Mouse (Mus musculus) midbrain, embryonic 11.5 days (tissue): Measurements from ENCODE around the gene Mrpl42. TPM values are rescaled to one million over a fixed set of nuclear protein-coding genes. Genes with fewer than 3 reads are reported as not detected.
A peak's percentile ranks its signal among the peaks of the same experiment; 100 is the strongest.

ENCODE experiments used
- ATAC-seq: fragments of 200-750 bp; cut with Nextera tagmentation; 2 replicates; pipeline ENCODE4 v1.8.0; 2017; ENCODE audit warnings: moderate TSS enrichment, moderate library complexity; ENCODE audit not compliant: low FRiP score
- DNase-seq: peaks from one replicate; pipeline ENCODE4 v3.0.0; 2015; ENCODE audit warnings: low spot score; ENCODE audit errors: missing footprints
- H3K27ac ChIP-seq: fragments of 300-500 bp; sonication (generic); 2 replicates; pipeline ENCODE4 v1.5.1; 2014; ENCODE audit warnings: low read depth, low read length
- H3K27me3 ChIP-seq: fragments of 300-500 bp; sonication (generic); 2 replicates; pipeline ENCODE4 v1.6.1; 2014; ENCODE audit warnings: mild to moderate bottlenecking, low read length, moderate library complexity, mixed read lengths; ENCODE audit not compliant: control insufficient read depth, insufficient read depth
- H3K36me3 ChIP-seq: fragments of 300-500 bp; sonication (generic); 2 replicates; pipeline ENCODE4 v1.6.1; 2014; ENCODE audit warnings: mild to moderate bottlenecking, low read length, moderate library complexity, mixed read lengths; ENCODE audit not compliant: control insufficient read depth, insufficient read depth
- H3K4me1 ChIP-seq: fragments of 300-500 bp; sonication (generic); 2 replicates; pipeline ENCODE4 v1.6.1; 2014; ENCODE audit warnings: low read length; ENCODE audit not compliant: control insufficient read depth, insufficient read depth
- H3K4me2 ChIP-seq: fragments of 300-500 bp; sonication (generic); 2 replicates; pipeline ENCODE4 v1.6.1; 2014; ENCODE audit warnings: mild to moderate bottlenecking, moderate library complexity
- H3K4me3 ChIP-seq: fragments of 300-500 bp; sonication (generic); 2 replicates; pipeline ENCODE4 v1.5.1; 2014; ENCODE audit warnings: low read depth, low read length
- H3K9ac ChIP-seq: fragments of 300-500 bp; sonication (generic); 2 replicates; pipeline ENCODE4 v1.6.1; 2014; ENCODE audit warnings: low read length
- H3K9me3 ChIP-seq: fragments of 300-500 bp; sonication (generic); 2 replicates; pipeline ENCODE4 v1.6.1; 2016; ENCODE audit warnings: low read length; ENCODE audit not compliant: control insufficient read depth
- WGBS: fragments of 180-500 bp; shearing (Covaris S2); extraction: QIAGEN DNeasy Blood & Tissue Kit; methylation state at CpG from one replicate; pipeline ENCODE4 v1.1.7; 2014; 5-methylcytosine and 5-hydroxymethylcytosine counted together
- polyA plus RNA-seq: library from polyadenylated mRNA; unstranded; fragments of >200 nt; fragmentation: Nextera tagmentation; extraction: Ambion mirVana; gene quantifications from 2 replicates; pipeline ENCODE4 v1.2.1, GENCODE M21; 2014

Mrpl42 gene
- polyA plus RNA-seq, 1 experiment from 2014 or later = 343 TPM

- H3K36me3 ChIP-seq = no peaks in the 10 kb centered on the region
- H3K27me3 ChIP-seq = no peaks in the 10 kb centered on the region
- WGBS = 95% methylated on average over 5 of the region's 5 CpGs
- ATAC-seq (no peak), DNase-seq (peak; percentile 66)
- H3K9ac ChIP-seq = no peak overlapping the region
- no peak overlapping the region for H3K27ac ChIP-seq
- H3K4me3 ChIP-seq = no peak overlapping the region
- H3K9me3 ChIP-seq = no peaks in the 10 kb centered on the region
- H3K4me1 ChIP-seq = no peaks in the 10 kb centered on the region
- H3K4me2 ChIP-seq = no peak overlapping the region
Observed at GRCm38 (mm10) chr10:95525871-95526270, 24.1 kb upstream of the Mrpl42 start.

GRCm38 (mm10) chr10:95525037-95525675 is 23.4 kb upstream of the Mrpl42 start:
- H3K4me1 ChIP-seq = no peaks in the 10 kb centered on the region
- no peak overlapping the region for H3K27ac ChIP-seq
- H3K36me3 ChIP-seq = no peaks in the 10 kb centered on the region
- H3K4me3 ChIP-seq = no peak overlapping the region
- H3K9ac ChIP-seq = no peak overlapping the region
- ATAC-seq (no peak), DNase-seq (no peak)
- H3K9me3 ChIP-seq = no peaks in the 10 kb centered on the region
- 94% methylated on average over 6 of the region's 6 CpGs for WGBS
- no peak overlapping the region for H3K4me2 ChIP-seq
- H3K27me3 ChIP-seq = no peaks in the 10 kb centered on the region

GRCm38 (mm10) chr10:95517656-95518055 is 15.9 kb upstream of the Mrpl42 start:
- ATAC-seq (no peak), DNase-seq (no peak)
- H3K27ac ChIP-seq = no peak overlapping the region
- no peaks in the 10 kb centered on the region for H3K9me3 ChIP-seq
- H3K4me1 ChIP-seq = peaks cover 6% of the 10 kb centered on the region
- no peak overlapping the region for H3K4me2 ChIP-seq
- H3K27me3 ChIP-seq = no peaks in the 10 kb centered on the region
- 92% methylated on average over 6 of the region's 6 CpGs for WGBS
- H3K4me3 ChIP-seq = no peak overlapping the region
- no peaks in the 10 kb centered on the region for H3K36me3 ChIP-seq
- no peak overlapping the region for H3K9ac ChIP-seq

- Histone ChIP-seq H3K4me2 (peak overlapping the region; percentile 62), H3K9ac (peak overlapping the region; percentile 95), H3K27ac (peak overlapping the region; percentile 95), H3K4me3 (peak overlapping the region; percentile 96), H3K4me1 (peaks cover 6% of the 10 kb centered on the region), H3K9me3 (no peaks in the 10 kb centered on the region), H3K27me3 (no peaks in the 10 kb centered on the region), H3K36me3 (no peaks in the 10 kb centered on the region)
- peak; percentile 94 for DNase-seq
- WGBS = under 1% methylated on average over 56 of the region's 80 CpGs
- ATAC-seq = peak; percentile 75; the same call in 1 of the 2 replicates
Observed at GRCm38 (mm10) chr10:95515293-95515931, 13.7 kb upstream of the Mrpl42 start.

- Histone ChIP-seq H3K27me3 (no peaks in the 10 kb centered on the region), H3K4me2 (peak within 1 kb of the TSS; percentile 63), H3K27ac (peak within 1 kb of the TSS; percentile 95), H3K4me1 (peaks cover 6% of the 10 kb centered on the region), H3K36me3 (no peaks in the 10 kb centered on the region), H3K9ac (peak within 1 kb of the TSS; percentile 95), H3K9me3 (no peaks in the 10 kb centered on the region), H3K4me3 (peak within 1 kb of the TSS; percentile 96)
- under 1% methylated on average over 78 of the region's 81 CpGs for WGBS
- DNase-seq = peak; percentile 99
- ATAC-seq = peak; percentile 97
Observed at GRCm38 (mm10) chr10:95514656-95515292, 13.0 kb upstream of the Mrpl42 start, which contains the start of gene Ube2n. Gene Ube2n (plus strand): TSS chr10:95515145.

GRCm38 (mm10) chr10:95513768-95514556 is 12.2 kb upstream of the Mrpl42 start:
- Histone ChIP-seq H3K4me1 (peaks cover 6% of the 10 kb centered on the region), H3K4me2 (peak overlapping the region; percentile 63), H3K9ac (peak overlapping the region; percentile 95), H3K4me3 (peak overlapping the region; percentile 96), H3K27ac (peak overlapping the region; percentile 95), H3K27me3 (no peaks in the 10 kb centered on the region), H3K9me3 (no peaks in the 10 kb centered on the region), H3K36me3 (no peaks in the 10 kb centered on the region)
- DNase-seq (peak; percentile 92), ATAC-seq (peak; percentile 15)
- 30% methylated on average over 15 of the region's 15 CpGs for WGBS

GRCm38 (mm10) chr10:95512635-95513034 is 10.9 kb upstream of the Mrpl42 start:
- Histone ChIP-seq H3K9ac (no peak overlapping the region), H3K4me1 (peaks cover 4% of the 10 kb centered on the region), H3K4me3 (no peak overlapping the region), H3K9me3 (no peaks in the 10 kb centered on the region), H3K27me3 (no peaks in the 10 kb centered on the region), H3K27ac (no peak overlapping the region), H3K4me2 (no peak overlapping the region), H3K36me3 (no peaks in the 10 kb centered on the region)
- 82% methylated on average over 8 of the region's 8 CpGs for WGBS
- ATAC-seq = no peak
- DNase-seq = no peak

GRCm38 (mm10) chr10:95509263-95509662 is 7.5 kb upstream of the Mrpl42 start:
- Histone ChIP-seq H3K4me3 (no peak overlapping the region), H3K4me2 (no peak overlapping the region), H3K27me3 (no peaks in the 10 kb centered on the region), H3K4me1 (no peaks in the 10 kb centered on the region), H3K9ac (no peak overlapping the region), H3K9me3 (no peaks in the 10 kb centered on the region), H3K36me3 (no peaks in the 10 kb centered on the region), H3K27ac (no peak overlapping the region)
- WGBS = 78% methylated on average over 3 of the region's 3 CpGs
- DNase-seq (no peak), ATAC-seq (no peak)
